Mouse (Mus musculus): Measurements from ENCODE around the gene Serpina3k.
"Not testable (repeated sequence)": the region's sequence is repeated elsewhere in the genome, so short reads cannot be mapped to it uniquely, and the experiment has no call there.

Serpina3k gene

DNA sequence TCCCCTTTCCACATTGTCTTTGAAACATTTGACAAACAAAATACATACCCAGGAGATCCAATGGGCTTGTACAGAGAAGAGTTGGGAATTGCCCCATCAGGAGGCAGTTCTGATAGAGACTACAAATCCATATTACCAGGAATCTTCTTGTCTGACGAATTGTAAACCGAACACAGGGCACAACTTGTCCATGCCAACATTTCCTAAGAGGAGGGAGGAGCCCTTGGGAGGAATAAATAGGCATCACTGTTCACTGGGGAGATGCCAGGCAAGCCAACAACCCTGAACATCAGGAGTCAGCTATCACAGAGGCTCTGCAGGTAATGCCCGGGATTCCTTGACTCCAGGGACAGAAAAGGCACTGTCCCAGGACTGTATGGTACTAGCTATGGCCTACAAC lies at the start of gene Serpina3k, which contains the start of gene Serpina3m:
Gene Serpina3k (plus strand): TSS at position 261 of the 400 bp plus-strand sequence.
Gene Serpina3m (plus strand): TSS at position 261 of the 400 bp plus-strand sequence.
- DNase-seq (ENCODE audit: extremely low spot score, low read depth, low spot score), result not testable (repeated sequence)

DNA sequence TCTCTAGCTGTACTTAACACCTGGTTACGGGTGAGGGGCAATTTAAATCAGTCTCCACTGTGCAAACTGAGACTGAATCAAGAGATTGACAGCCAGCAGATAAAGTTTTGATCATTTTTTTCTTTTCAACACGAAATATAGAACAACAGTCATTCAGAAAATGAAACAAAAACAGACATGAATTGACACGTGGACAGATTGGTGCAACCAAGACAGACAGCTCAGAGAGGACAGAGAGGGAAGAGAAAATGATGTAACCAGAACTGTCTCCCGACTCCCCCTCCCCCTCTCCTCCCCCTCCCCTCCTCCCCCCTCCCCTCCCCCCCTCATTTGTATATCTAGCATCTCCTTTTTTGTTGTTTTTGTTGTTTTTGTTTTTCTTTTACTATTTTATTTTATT lies 48.4 kb upstream of the Serpina3k start:
- DNase-seq (ENCODE audit: extremely low spot score, low read depth, low spot score), result no peak

DNA sequence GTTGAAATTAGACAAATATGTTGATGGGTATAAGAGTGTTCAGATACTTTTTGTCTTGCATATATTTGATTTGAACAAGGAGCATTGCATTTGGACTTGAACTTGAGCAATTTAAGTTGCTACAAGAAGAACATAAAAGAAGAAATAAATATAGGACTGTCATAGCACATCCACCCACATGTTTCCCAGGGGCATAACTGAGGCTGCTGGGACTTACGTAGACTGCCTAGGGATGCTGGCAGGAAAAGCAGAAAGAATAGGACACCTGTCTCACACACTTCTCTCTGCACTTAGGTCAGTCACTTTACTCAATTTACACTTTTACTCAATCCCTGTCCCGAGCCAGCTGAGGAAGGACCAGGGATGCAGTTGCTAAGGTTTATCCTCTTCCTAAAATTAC lies 44.3 kb upstream of the Serpina3k start:
- DNase-seq (ENCODE audit: extremely low spot score, low read depth, low spot score), result no peak

DNA sequence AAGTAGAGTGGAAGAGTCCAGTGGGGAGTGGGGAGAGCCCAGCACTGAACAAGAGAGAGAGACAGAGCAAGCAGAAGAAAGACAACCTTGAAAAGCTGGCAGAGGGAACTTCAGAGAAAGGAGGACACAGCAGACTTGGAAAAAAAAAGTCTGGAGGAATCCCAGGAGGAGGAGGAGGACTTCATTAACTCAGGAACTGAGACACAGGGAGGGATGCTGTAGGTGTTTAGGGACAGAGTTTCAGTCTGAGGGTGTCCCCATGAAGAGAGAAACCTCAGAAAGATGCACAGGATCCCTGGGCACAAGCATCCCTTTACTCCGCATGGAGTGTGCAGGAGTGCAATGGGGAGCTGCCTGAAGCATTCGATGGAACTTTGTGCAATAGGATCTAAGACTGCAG lies 40.2 kb upstream of the Serpina3k start:
- DNase-seq (ENCODE audit: extremely low spot score, low read depth, low spot score), result no peak

DNA sequence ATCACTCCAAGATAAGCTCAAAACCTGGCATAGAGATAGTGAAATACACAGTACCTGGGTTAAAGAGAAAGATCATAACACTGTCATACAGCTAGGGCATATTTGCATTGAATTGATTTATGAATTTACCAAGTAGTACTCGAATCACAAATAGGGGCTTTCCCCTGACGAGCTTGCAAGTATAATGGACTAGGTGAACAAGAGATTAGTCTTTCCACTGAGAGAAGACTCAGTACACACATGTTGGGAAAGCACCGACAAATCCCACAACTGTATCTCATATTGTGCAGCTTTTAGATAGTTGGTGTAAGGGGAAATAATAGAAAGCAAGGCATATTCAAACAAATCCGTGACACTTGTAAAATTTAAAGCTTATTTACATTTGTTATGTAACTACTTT lies 32.3 kb upstream of the Serpina3k start:
- no peak for DNase-seq (ENCODE audit: extremely low spot score, low read depth, low spot score)

DNA sequence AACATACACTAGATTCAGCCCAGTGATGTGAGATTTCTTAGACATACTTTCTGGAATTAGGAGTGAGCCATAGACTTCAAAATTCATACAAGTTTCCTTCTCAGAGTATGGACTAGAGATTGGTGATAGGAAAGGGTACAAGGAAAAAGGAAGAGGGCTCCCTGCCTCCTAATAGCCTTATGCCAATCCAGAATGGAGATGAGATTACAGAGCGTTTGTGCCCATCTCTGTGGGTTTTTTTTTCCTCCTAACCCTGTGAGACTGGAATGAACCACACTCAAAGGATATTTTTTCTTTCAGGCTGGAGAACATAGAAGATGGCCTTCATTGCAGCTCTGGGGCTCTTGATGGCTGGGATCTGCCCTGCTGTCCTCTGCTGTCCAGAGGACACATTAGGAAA lies 24.0 kb upstream of the Serpina3k start, which contains the start of gene Serpina3j:
Gene Serpina3j (plus strand): TSS at position 301 of the 400 bp plus-strand sequence.
- DNase-seq (ENCODE audit: extremely low spot score, low read depth, low spot score), result no peak

DNA sequence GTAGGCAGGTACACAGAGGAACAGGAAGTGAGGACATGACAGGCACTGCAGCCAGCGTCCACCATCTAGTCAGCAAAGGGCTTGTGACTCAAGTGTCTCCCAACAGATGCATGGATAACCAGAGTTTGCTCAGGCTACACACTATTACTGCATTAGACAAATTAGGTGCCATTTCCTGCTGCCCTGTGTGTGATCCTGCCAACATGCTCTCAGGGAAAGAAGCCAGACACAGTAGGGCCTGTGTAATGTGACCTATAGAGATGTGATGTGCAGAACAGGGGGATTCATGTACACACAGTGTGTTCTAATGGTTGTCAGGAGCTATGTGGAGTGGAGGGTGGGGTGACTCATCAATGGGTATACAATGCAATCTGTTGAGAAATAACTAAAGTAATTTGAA lies 15.8 kb upstream of the Serpina3k start:
- no peak for DNase-seq (ENCODE audit: extremely low spot score, low read depth, low spot score)

DNA sequence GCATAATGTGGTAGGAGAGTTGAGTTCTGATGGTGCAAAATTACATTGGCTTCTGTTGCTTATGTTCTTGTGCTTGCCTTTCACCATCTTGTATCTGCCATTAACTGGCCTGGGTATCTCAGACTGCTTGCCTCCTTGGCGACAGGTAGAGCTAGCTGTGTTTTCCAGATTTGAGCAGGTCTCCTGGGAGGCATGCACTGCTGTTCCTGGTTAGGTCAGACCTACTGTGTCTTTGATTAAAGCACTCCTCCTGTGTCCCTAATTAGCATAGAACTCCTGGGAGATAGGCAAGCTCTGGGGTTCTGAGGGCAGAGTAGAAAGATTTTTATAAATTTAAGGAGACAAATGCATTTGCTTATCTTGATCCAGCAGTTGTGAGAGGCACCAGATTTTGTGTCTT lies 6.6 kb upstream of the Serpina3k start:
- DNase-seq (ENCODE audit: extremely low spot score, low read depth, low spot score), result no peak

DNA sequence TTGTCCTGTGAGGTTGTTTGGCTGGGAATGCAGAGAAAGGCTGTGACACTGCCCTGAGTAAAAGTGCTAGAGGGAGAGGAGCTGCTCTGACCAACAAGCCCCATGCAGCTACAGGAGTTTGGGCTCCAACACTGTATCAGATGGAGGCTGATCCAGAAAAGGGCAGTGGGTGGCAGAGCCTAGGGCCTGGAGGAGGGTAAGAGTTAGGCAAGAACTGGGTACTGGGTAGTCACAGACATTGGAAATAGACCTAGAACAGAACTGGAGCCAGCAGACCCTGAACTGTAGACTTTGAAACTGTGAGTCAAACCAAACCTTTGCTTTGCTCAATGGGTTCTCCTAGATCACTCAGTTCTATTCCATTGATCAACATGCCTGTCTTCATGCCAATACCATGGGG lies 1.4 kb upstream of the Serpina3k start:
- not testable (repeated sequence) for DNase-seq (ENCODE audit: extremely low spot score, low read depth, low spot score)

DNA sequence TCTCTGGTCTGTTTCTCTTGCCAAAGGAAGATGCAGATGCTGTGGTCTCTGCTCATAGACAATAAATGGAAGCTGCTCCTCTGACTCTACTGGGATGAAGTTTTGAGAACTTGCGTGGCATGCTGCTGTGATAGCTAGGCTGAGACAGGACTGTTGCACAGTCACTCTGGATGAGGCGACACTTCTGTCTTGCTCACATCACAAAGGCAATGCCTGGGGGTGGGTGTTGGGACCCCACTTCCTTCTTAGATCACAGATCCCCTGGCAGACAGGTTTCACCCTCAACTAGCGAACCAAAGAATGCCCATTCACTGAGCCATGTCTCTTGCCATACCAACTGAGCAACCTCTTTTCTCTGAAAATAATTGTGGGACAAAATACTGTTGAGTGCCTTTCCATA lies 419 bp downstream of the Serpina3k start:
- DNase-seq (ENCODE audit: extremely low spot score, low read depth, low spot score), result no peak

DNA sequence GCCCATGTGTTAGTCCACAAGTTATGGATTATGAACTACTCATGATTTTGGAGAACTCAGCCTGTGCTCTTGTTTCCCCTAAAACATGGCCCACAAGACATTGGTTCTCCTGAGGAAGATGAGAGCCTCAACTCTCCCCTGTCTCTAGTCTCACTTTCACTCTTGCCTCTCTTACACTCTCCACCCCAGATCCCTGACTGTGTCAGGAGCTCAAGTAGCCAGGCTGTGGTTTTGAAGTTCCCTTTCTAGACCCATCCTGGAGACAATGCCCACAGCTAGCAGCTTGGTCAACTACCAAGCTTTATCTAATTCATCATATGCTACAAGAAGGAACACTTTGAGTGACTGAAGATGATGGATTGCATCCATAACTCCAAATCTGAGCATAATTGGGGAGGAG lies 4.2 kb downstream of the Serpina3k start:
- DNase-seq (ENCODE audit: extremely low spot score, low read depth, low spot score), result not testable (repeated sequence)

DNA sequence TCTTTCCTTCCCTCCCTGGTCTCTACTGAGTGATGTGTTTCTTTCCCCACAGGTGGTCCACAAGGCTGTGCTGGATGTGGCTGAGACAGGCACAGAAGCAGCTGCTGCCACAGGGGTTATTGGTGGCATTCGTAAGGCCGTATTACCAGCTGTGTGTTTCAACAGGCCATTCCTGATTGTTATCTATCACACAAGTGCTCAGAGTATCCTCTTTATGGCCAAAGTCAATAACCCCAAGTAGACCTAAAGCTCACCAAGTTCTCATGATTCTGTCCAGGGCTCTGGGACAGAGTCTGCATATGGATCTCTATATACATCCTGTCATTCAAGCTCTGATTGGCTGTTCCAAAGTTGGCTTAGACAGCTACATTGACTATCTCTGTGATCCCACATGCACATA lies 6.9 kb downstream of the Serpina3k start:
- DNase-seq (ENCODE audit: extremely low spot score, low read depth, low spot score), result no peak

DNA sequence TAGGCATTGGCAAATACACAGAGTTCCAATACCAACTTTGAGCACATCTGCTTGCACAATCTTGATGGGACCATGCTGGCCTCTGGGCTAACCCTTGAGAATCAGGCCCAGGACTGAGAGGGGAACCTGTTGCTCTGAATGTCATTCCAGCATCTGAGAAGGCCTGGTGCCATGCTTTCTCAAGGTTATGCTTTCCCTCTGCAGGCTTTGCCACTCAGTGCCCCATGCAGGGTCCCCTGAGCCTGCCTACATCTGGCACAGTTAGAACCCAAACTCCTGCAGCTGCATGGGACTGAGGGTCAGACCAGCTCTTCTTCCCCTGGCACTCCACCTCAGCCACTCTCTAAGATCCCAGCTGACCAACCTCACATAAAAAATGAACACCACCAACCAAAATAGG lies 7.4 kb downstream of the Serpina3k start:
- DNase-seq (ENCODE audit: extremely low spot score, low read depth, low spot score), result no peak

DNA sequence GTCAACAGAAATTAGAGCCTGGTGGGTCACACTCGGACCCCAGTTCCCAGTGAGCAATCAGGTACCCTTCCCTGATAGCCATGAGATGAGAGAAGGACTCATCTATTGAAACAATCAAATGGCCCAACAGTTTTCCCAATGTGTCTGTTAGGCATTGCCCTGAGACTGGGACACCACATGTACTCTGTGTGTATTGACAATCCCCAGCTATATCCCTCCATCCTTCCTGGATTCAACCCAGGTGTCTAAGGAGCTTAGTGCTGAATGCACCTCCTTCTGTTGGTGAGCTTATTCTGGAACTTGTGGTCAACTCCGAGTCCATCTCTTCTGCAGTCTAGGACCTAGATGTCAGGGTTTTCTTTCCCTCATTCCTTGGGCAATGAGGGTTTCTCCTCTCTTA lies 8.8 kb downstream of the Serpina3k start:
- no peak for DNase-seq (ENCODE audit: extremely low spot score, low read depth, low spot score)

DNA sequence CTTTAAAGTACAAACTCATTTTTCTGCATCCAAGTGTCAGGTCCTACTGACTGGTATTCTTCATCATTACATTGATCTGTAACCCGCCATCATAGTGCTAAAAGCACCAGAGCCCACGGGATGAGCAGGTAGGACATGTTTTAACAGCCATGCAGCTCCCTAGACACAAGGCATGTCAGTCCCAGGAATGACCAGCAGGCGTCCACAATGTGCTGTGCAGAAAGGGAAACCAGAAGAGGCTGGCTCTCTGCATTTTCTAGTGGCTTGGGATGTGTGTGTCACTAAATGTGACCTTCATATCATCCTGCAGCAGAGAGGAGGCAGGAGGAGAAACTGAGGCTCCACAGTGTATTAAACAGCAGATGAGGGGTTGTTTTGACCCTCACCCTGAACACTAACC lies 13.5 kb downstream of the Serpina3k start:
- DNase-seq (ENCODE audit: extremely low spot score, low read depth, low spot score), result not testable (repeated sequence)

DNA sequence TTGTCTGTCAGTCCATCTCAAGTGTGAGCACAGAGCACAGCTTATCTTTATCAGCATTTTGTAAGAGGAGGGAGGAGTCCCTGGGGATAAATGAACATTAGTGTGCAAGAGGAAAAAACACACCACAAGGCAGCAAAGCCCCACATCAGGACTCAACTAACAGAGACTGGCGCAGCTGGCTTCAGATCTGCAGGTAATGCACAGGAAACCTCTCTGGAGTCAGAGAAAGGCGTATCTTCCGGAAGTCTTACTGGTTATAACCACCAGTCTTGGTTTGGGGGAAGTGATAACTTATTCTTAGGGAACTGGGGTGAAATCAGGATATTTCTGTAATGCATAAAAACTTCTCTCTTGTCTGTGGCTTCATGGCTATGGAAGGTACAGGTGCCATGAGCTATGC lies 17.7 kb downstream of the Serpina3k start:
- no peak for DNase-seq (ENCODE audit: extremely low spot score, low read depth, low spot score)

DNA sequence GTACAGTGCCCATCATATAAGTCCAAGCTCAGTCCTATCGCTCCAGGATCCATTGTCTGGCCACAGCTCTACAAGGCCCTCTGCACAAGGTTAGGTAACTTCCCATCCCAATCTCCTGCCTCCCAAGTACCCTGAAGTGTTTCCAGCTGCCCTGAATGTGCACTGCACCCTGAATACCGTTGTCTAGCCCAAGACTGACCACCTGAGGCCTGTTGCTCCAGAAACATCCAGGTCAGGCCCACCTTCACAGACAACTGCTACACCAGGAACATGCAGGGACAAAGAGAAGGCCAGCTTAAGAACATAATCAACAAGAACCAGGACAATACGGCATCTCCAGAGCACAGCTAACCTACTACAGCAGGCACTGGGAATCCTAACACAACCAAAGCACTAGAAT lies 31.7 kb downstream of the Serpina3k start:
- no peak for DNase-seq (ENCODE audit: extremely low spot score, low read depth, low spot score)

DNA sequence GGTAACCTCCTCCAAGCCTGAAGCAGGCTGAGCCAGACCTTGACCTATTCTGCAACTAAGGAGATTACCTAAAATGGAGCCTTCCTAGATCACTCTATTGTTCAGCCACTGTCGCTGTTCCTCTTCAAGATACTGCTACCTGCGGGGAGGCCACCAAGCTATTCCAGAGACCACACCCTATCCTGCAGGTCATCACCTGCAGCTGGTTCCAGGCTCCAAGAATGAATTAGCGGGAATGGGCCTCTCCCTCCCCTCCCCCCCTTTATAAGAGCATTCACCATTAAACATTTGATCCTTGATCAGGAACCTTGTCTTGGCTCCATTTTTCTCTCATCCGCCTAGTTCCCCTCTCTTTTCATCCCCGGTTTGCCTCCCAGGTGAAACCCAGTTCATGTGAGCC lies 38.9 kb downstream of the Serpina3k start:
- DNase-seq (ENCODE audit: extremely low spot score, low read depth, low spot score), result not testable (repeated sequence)

DNA sequence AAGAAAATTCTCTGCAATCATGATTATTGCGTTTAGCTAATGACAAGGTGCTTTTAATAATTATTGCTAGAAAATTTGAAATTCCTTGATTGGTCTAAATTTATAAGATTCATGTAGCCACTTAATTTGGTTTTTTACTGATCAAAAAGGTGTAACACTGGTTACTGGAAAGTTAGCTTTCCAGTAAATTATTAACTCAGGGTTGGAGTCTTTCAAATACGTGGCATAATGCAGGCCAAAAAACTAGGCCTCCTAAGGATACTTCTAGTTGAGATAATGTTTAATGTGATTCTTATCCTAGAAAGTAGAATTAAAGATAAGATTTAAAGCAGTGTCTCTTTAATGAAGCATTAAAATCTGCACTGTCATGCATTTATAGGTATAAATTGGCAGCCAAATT lies 40.1 kb downstream of the Serpina3k start:
- not testable (repeated sequence) for DNase-seq (ENCODE audit: extremely low spot score, low read depth, low spot score)

DNA sequence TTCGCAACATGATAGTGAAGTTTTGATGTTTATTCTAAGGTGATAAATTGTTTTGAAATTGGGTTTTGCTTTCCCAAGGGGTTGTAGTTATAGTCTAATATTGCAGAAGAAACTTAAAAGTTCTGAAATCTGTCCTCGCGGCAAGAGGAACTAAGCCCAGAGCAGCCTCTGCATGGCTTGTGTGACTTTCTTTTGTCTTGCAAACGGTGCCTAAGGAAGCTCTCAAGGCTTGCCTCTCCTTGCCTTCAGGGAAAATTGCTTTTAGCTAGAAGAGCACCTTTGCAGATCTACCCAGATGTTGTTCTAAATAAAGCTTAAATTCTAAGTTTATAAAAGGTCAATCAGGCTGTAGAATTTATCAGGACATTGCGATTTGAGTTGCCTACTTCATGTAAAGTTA lies 40.5 kb downstream of the Serpina3k start:
- not testable (repeated sequence) for DNase-seq (ENCODE audit: extremely low spot score, low read depth, low spot score)

DNA sequence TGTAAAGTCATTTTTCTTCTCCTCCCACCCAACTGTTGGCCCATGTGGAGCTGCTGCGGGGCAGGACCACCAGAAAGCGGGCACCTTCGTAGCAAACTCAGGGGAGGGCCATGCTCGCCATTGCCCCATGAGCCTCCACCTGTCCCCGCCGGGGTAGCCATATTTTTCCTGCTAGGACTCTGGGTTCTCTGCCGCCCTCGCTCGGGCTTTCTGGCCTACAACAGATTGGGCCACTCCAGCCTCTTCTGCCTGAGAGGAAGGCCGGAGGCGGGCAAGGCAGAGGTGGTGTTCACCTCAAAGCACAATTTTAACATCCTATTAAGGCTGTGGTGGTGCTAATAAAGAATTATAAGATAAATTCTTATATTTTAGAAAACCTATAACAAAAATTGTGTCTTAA lies 41.6 kb downstream of the Serpina3k start:
- no peak for DNase-seq (ENCODE audit: extremely low spot score, low read depth, low spot score)

DNA sequence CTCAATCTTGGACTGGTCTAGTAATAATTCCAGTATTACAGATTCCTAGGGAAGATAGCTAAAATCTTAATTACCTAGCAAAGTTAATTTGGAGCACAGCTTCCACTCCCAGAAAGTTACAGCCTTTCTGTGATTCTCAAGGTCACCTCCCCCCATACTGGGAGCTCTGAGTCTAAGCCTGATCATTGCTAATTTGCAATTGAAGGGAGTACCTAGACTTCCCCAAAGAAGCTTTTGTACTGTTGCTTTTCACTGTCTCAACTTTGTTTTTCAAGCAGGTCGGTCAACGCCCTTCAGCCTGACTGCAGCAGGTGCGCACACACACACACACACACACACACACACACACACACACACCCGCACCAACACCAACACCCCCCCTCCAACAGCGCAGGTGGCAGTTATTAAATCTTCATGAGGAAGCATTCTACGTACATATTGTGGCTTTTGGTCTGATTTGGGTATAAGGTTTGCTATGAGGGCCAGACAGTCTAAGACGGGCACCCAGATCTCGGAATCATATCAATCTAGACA lies 42.9 kb downstream of the Serpina3k start:
- not testable (repeated sequence) for DNase-seq (ENCODE audit: extremely low spot score, low read depth, low spot score)

DNA sequence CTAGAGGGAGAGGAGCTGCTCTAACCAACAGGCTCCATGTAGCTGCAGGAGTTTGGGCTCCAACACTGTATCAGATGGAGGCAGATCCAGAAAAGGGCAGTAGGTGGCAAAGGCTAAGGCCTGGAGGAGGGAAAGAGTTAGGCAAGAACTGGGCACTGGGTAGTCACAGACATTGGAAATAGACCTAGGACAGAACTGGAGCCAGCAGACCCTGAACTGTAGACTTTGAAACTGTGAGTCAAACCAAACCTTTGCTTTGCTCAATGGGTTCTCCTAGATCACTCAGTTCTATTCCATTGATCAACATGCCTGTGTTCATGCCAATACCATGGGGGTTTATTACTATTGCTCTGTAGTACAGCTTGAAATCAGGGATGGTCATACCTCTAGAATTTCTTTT lies 47.7 kb downstream of the Serpina3k start:
- DNase-seq (ENCODE audit: extremely low spot score, low read depth, low spot score), result not testable (repeated sequence)
